Mouse (Mus musculus) midbrain, embryonic 16.5 days (tissue): ENCODE measurements around the gene Csnk2a2. TPM values are rescaled to one million over a fixed set of nuclear protein-coding genes. Genes with fewer than 3 reads are reported as not detected.

Experiments
- ATAC-seq: fragments of 200-750 bp; cut with Nextera tagmentation; 2 replicates; pipeline ENCODE4 v1.8.0; 2017; ENCODE audit warnings: moderate TSS enrichment
- H3K27ac ChIP-seq: fragments of 300-500 bp; sonication (generic); 2 replicates; pipeline ENCODE4 v1.5.1; 2014; ENCODE audit warnings: mild to moderate bottlenecking, low read length, mixed read lengths
- H3K27me3 ChIP-seq: fragments of 300-500 bp; sonication (generic); 2 replicates; pipeline ENCODE4 v1.6.1; 2014; ENCODE audit warnings: low read depth, low read length, mixed read lengths; ENCODE audit not compliant: control insufficient read depth, insufficient read depth
- H3K36me3 ChIP-seq: fragments of 300-500 bp; sonication (generic); 2 replicates; pipeline ENCODE4 v1.6.1; 2014; ENCODE audit warnings: mild to moderate bottlenecking, low read length, moderate library complexity, mixed read lengths; ENCODE audit not compliant: control insufficient read depth, insufficient read depth
- H3K4me1 ChIP-seq: fragments of 300-500 bp; sonication (generic); 2 replicates; pipeline ENCODE4 v1.6.1; 2014; ENCODE audit warnings: mild to moderate bottlenecking, low read length, mixed read lengths; ENCODE audit not compliant: control insufficient read depth, insufficient read depth
- H3K4me2 ChIP-seq: fragments of 300-500 bp; sonication (generic); 2 replicates; pipeline ENCODE4 v1.6.1; 2014; ENCODE audit warnings: mild to moderate bottlenecking, low read length, mixed read lengths
- H3K4me3 ChIP-seq: fragments of 300-500 bp; sonication (generic); 2 replicates; pipeline ENCODE4 v1.5.1; 2014; ENCODE audit warnings: low read depth, mild to moderate bottlenecking, low read length, moderate library complexity, mixed read lengths
- H3K9ac ChIP-seq: fragments of 300-500 bp; sonication (generic); 2 replicates; pipeline ENCODE4 v1.6.1; 2014; ENCODE audit warnings: low read depth, low read length, mixed read lengths
- H3K9me3 ChIP-seq: fragments of 300-500 bp; sonication (generic); replicated peaks from 2 replicates; pipeline ENCODE4 v1.6.1; 2014; ENCODE audit warnings: mild to moderate bottlenecking, low read length, mixed read lengths; ENCODE audit not compliant: control insufficient read depth, poor library complexity, severe bottlenecking
- WGBS: fragments of 180-500 bp; shearing (Covaris S2); extraction: QIAGEN DNeasy Blood & Tissue Kit; methylation state at CpG from one replicate; pipeline ENCODE4 v1.1.7; 2014; 5-methylcytosine and 5-hydroxymethylcytosine counted together
- polyA plus RNA-seq: library from polyadenylated mRNA; unstranded; fragments of >200 nt; fragmentation: Nextera tagmentation; extraction: Ambion mirVana; gene quantifications from 2 replicates; pipeline ENCODE4 v1.2.1, GENCODE M21; 2015

Csnk2a2 gene
- polyA plus RNA-seq, 1 experiment from 2014 or later, result 6.8 TPM

GRCm38 (mm10) chr8:95495444-95495843, 5.6 kb upstream of the Csnk2a2 start:
- Histone ChIP-seq H3K9me3 (no peaks in the 10 kb centered on the region), H3K4me2 (no peak overlapping the region), H3K36me3 (no peaks in the 10 kb centered on the region), H3K9ac (no peak overlapping the region), H3K27ac (no peak overlapping the region), H3K27me3 (no peaks in the 10 kb centered on the region), H3K4me3 (no peak overlapping the region), H3K4me1 (no peaks in the 10 kb centered on the region)
- WGBS, result 87% methylated on average over 6 of the region's 6 CpGs
- ATAC-seq, result no peak

GRCm38 (mm10) chr8:95492057-95492456, 2.2 kb upstream of the Csnk2a2 start:
- Histone ChIP-seq H3K4me1 (peaks cover 8% of the 10 kb centered on the region), H3K27ac (no peak overlapping the region), H3K4me2 (no peak overlapping the region), H3K4me3 (no peak overlapping the region), H3K36me3 (no peaks in the 10 kb centered on the region), H3K27me3 (no peaks in the 10 kb centered on the region), H3K9me3 (no peaks in the 10 kb centered on the region), H3K9ac (no peak overlapping the region)
- no peak for ATAC-seq
- WGBS, result 69% methylated on average over 4 of the region's 4 CpGs

GRCm38 (mm10) chr8:95488698-95489332, 1.0 kb downstream of the Csnk2a2 start:
- peak overlapping the region; percentile 98 for H3K4me3 ChIP-seq
- peak overlapping the region; percentile 92 for H3K9ac ChIP-seq
- 3% methylated on average over 18 of the region's 42 CpGs for WGBS
- no peaks in the 10 kb centered on the region for H3K27me3 ChIP-seq
- peak overlapping the region; percentile 67 for H3K27ac ChIP-seq
- peak; percentile 90 for ATAC-seq
- H3K4me1 ChIP-seq, result peaks cover 16% of the 10 kb centered on the region
- no peaks in the 10 kb centered on the region for H3K9me3 ChIP-seq
- H3K36me3 ChIP-seq, result peaks cover 10% of the 10 kb centered on the region; the same call in 1 of the 2 replicates
- H3K4me2 ChIP-seq, result peak overlapping the region; percentile 75

GRCm38 (mm10) chr8:95487800-95488697, 1.8 kb downstream of the Csnk2a2 start:
- no peaks in the 10 kb centered on the region for H3K27me3 ChIP-seq
- peak overlapping the region; percentile 67 for H3K27ac ChIP-seq
- peaks cover 15% of the 10 kb centered on the region; the same call in 1 of the 2 replicates for H3K36me3 ChIP-seq
- ATAC-seq, result peak; percentile 38; the same call in 1 of the 2 replicates
- H3K4me1 ChIP-seq, result peaks cover 16% of the 10 kb centered on the region
- H3K9me3 ChIP-seq, result no peaks in the 10 kb centered on the region
- peak overlapping the region; percentile 98 for H3K4me3 ChIP-seq
- H3K9ac ChIP-seq, result peak overlapping the region; percentile 92
- H3K4me2 ChIP-seq, result peak overlapping the region; percentile 91
- under 1% methylated on average over 50 of the region's 95 CpGs for WGBS

- 98% methylated on average over 4 of the region's 4 CpGs for WGBS
These were observed 19.8 kb downstream of the Csnk2a2 start for GRCm38 (mm10) chr8:95470008-95470407.

GRCm38 (mm10) chr8:95468995-95469394, 20.8 kb downstream of the Csnk2a2 start:
- H3K4me3 ChIP-seq, result no peak overlapping the region
- no peak overlapping the region for H3K9ac ChIP-seq
- H3K36me3 ChIP-seq, result peaks cover 29% of the 10 kb centered on the region
- WGBS, result 93% methylated on average over 3 of the region's 3 CpGs
- H3K4me1 ChIP-seq, result no peaks in the 10 kb centered on the region
- no peak overlapping the region for H3K4me2 ChIP-seq
- no peak for ATAC-seq
- H3K27me3 ChIP-seq, result no peaks in the 10 kb centered on the region
- no peak overlapping the region for H3K27ac ChIP-seq
- no peaks in the 10 kb centered on the region for H3K9me3 ChIP-seq

More at GRCm38 (mm10) chr8:95470008-95470407, 19.8 kb downstream of the Csnk2a2 start:
- no peak overlapping the region for H3K9ac ChIP-seq
- peaks cover 32% of the 10 kb centered on the region for H3K36me3 ChIP-seq
- H3K27ac ChIP-seq, result no peak overlapping the region
- H3K4me2 ChIP-seq, result no peak overlapping the region
- H3K4me3 ChIP-seq, result no peak overlapping the region
- H3K27me3 ChIP-seq, result no peaks in the 10 kb centered on the region
- H3K9me3 ChIP-seq, result no peaks in the 10 kb centered on the region
- no peaks in the 10 kb centered on the region for H3K4me1 ChIP-seq
- no peak for ATAC-seq

GRCm38 (mm10) chr8:95466543-95466942, 23.3 kb downstream of the Csnk2a2 start:
- Histone ChIP-seq H3K27ac (no peak overlapping the region), H3K36me3 (peaks cover 18% of the 10 kb centered on the region), H3K9ac (no peak overlapping the region), H3K4me1 (no peaks in the 10 kb centered on the region), H3K27me3 (no peaks in the 10 kb centered on the region), H3K9me3 (no peaks in the 10 kb centered on the region), H3K4me3 (no peak overlapping the region), H3K4me2 (no peak overlapping the region)
- no peak for ATAC-seq
- WGBS, result 88% methylated on average over 2 of the region's 2 CpGs

- Histone ChIP-seq H3K4me2 (no peak overlapping the region), H3K27me3 (no peaks in the 10 kb centered on the region), H3K4me1 (no peaks in the 10 kb centered on the region), H3K4me3 (no peak overlapping the region), H3K27ac (no peak overlapping the region), H3K9me3 (no peaks in the 10 kb centered on the region), H3K9ac (no peak overlapping the region), H3K36me3 (peaks cover 41% of the 10 kb centered on the region)
- 56% methylated on average over 8 of the region's 8 CpGs for WGBS
- ATAC-seq, result no peak
These were observed 37.3 kb downstream of the Csnk2a2 start for GRCm38 (mm10) chr8:95452518-95452917.

- H3K9me3 ChIP-seq, result no peaks in the 10 kb centered on the region
- H3K27ac ChIP-seq, result no peak overlapping the region
- no peaks in the 10 kb centered on the region for H3K27me3 ChIP-seq
- peaks cover 30% of the 10 kb centered on the region for H3K36me3 ChIP-seq
- ATAC-seq, result no peak
- no peaks in the 10 kb centered on the region for H3K4me1 ChIP-seq
- WGBS, result over 99% methylated on average over 5 of the region's 5 CpGs
- H3K9ac ChIP-seq, result no peak overlapping the region
- H3K4me2 ChIP-seq, result no peak overlapping the region
- no peak overlapping the region for H3K4me3 ChIP-seq
These were observed 39.6 kb downstream of the Csnk2a2 start for GRCm38 (mm10) chr8:95450271-95450670.
